Comparison of ENCODE assay signal across 10 mouse cellular contexts in the genomic region with DNA sequence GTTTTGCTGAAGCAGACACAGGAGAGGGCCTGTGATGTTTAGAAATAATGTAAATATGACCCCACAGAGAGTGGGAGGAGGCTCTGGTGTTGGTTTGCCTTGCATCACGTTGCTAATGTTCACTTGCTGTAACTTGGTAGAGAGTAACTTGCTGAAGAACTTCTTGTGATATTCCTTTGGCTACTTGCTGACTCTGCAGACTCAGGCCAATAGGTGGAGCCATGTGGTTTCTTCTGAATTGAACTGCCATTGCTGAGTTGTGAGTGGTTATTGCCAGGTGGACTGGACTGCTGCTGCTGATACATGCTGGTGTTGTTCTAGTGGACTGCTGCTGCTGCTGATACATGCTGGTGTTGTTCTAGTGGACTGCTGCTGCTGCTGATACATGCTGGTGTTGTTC. TPM values are rescaled to one million over a fixed set of nuclear protein-coding genes. Genes with fewer than 3 reads are reported as not detected.
DNase-seq lines count a peak whose midpoint lies in the region; ATAC-seq lines count a peak whose summit lies in the region.
"Had no signal": no experiment of that assay in that cellular context is flagged by ENCODE, and none has a peak within 500 bp of the region (broad histone marks: within the 10 kb centered on the region; RNA-seq: fewer than 3 reads in every experiment).

No protein-coding gene starts in this region.

- no peak overlapping the region for H3K27ac ChIP-seq in kidney, embryonic 14.5 days (ENCODE audit: low read depth, low read length)
- no peak overlapping the region for H3K27ac ChIP-seq in limb, embryonic 10.5 days
- H3K27ac ChIP-seq: heart, embryonic 15.5 days; liver, embryonic 14.5 days had no signal

- H3K4me3 ChIP-seq in kidney, embryonic 14.5 days (ENCODE audit: low read length) = no peak overlapping the region
- no peak overlapping the region for H3K4me3 ChIP-seq in limb, embryonic 10.5 days
- H3K4me3 ChIP-seq: heart, embryonic 15.5 days had no signal

- H3K4me1 ChIP-seq in kidney, embryonic 14.5 days (ENCODE audit: control insufficient read depth, insufficient read depth, low read length) = no peaks in the 10 kb centered on the region
- no peaks in the 10 kb centered on the region for H3K4me1 ChIP-seq in limb, embryonic 10.5 days
- H3K4me1 ChIP-seq: heart, embryonic 15.5 days had no signal

- ATAC-seq in CD4-positive, CD25-positive, alpha-beta regulatory T cell, adult 4 months = no peak
- no peak for ATAC-seq in kidney, embryonic 14.5 days (ENCODE audit: low FRiP score, low TSS enrichment)

- H3K27me3 ChIP-seq in kidney, embryonic 14.5 days (ENCODE audit: control insufficient read depth, insufficient read depth, low read length) = no peaks in the 10 kb centered on the region
- H3K27me3 ChIP-seq in splenic B cell, adult 2 months (ENCODE audit: control insufficient read depth, insufficient read depth, low read length, poor library complexity, severe bottlenecking) = no peaks in the 10 kb centered on the region
- no peaks in the 10 kb centered on the region for H3K27me3 ChIP-seq in limb, embryonic 10.5 days (ENCODE audit: low read depth, poor library complexity, severe bottlenecking)
- H3K27me3 ChIP-seq: heart, embryonic 15.5 days had no signal

- no peak overlapping the region for H3K9ac ChIP-seq in kidney, embryonic 14.5 days (ENCODE audit: low read depth, low read length)
- H3K9ac ChIP-seq: heart, embryonic 15.5 days; liver, embryonic 14.5 days had no signal

- no peaks in the 10 kb centered on the region for H3K36me3 ChIP-seq in kidney, embryonic 14.5 days (ENCODE audit: control insufficient read depth, insufficient read depth, low read length)
- H3K36me3 ChIP-seq in splenic B cell, adult 2 months (ENCODE audit: control insufficient read depth, insufficient read depth, low read length, poor library complexity, severe bottlenecking) = no peaks in the 10 kb centered on the region
- no peaks in the 10 kb centered on the region for H3K36me3 ChIP-seq in limb, embryonic 10.5 days
- H3K36me3 ChIP-seq: heart, embryonic 15.5 days had no signal

- 18% methylated on average over 1 of the region's 1 CpGs for WGBS in kidney, embryonic 14.5 days
- 39% methylated on average over 1 of the region's 1 CpGs for WGBS in limb, embryonic 10.5 days

- no peak overlapping the region for H3K4me2 ChIP-seq in kidney, embryonic 14.5 days (replicated peaks; ENCODE audit: low read depth, low read length)
- H3K4me2 ChIP-seq: heart, embryonic 15.5 days had no signal

- H3K9me3 ChIP-seq in kidney, embryonic 14.5 days (ENCODE audit: control insufficient read depth, low read length) = no peaks in the 10 kb centered on the region
- no peaks in the 10 kb centered on the region for H3K9me3 ChIP-seq in limb, embryonic 10.5 days (replicated peaks)
- H3K9me3 ChIP-seq: heart, embryonic 15.5 days had no signal

- peak; percentile 12 for DNase-seq in CD4-positive, CD25-positive, alpha-beta regulatory T cell, adult 2 months (ENCODE audit: low read depth, low spot score)
- DNase-seq in kidney, adult 11 months = peak; percentile 78
- DNase-seq in 416B (ENCODE audit: low read depth) = peak; percentile 61
- DNase-seq in kidney, adult 8-10 months = peak; percentile 73 to 79
- DNase-seq in splenic B cell, adult 2 months (ENCODE audit: low read depth, low spot score) = peak; percentile 74
- no peak for DNase-seq in limb, embryonic 10.5 days (ENCODE audit: low spot score)

RNA-seq across cellular contexts. Expression of gene Ceacam1, which starts 8.8 kb away (rescaled TPM):
- polyA plus RNA-seq in CD4-positive, CD25-positive, alpha-beta regulatory T cell, adult 4 months (2017; shearing (Covaris generic)) = 1 to 10 TPM in 1 of 2 experiments, not detected in 1; 1.2 TPM
- 2.3 and 5.7 TPM in 2 replicates for polyA plus RNA-seq in kidney, embryonic 14.5 days (2014; fragmentation: Nextera tagmentation; extraction: Ambion mirVana)
- polyA plus RNA-seq in limb, embryonic 10.5 days (2016; fragmentation: Nextera tagmentation; extraction: Ambion mirVana) = 1.5 and 1.7 TPM in 2 replicates

RNA-seq across cellular contexts. Expression of gene Ceacam2, which starts 53.5 kb away (rescaled TPM):
- not detected for polyA plus RNA-seq in CD4-positive, CD25-positive, alpha-beta regulatory T cell, adult 4 months (2017; shearing (Covaris generic))
- 0.07 TPM in 1 of 2 replicates, not detected in the other for polyA plus RNA-seq in kidney, embryonic 14.5 days (2014; fragmentation: Nextera tagmentation; extraction: Ambion mirVana)
- polyA plus RNA-seq in limb, embryonic 10.5 days (2016; fragmentation: Nextera tagmentation; extraction: Ambion mirVana) = 0.08 TPM in 1 of 2 replicates, not detected in the other
- polyA plus RNA-seq: heart, embryonic 15.5 days had no signal
